Mouse (Mus musculus): ENCODE results near the gene Swi5.

- TF ChIP-seq USF1 (IDR thresholded peaks at IDR 0.05; ENCODE audit: low read depth, low read length) (no peak), POLR2A (IDR thresholded peaks at IDR 0.05; ENCODE audit: control insufficient read depth in 1 of 2, insufficient read depth in 1 of 2, low read depth in 1 of 2, low read length in 2 of 2, poor library complexity in 1 of 2) (no peak), EP300 (IDR thresholded peaks at IDR 0.05; ENCODE audit: low read depth in 1 of 2, low read length in 2 of 2) (no peak), CTCF (IDR thresholded peaks at IDR 0.05 in 2 of 3, conservative IDR thresholded peaks at IDR 0.05 in 1 of 3; ENCODE audit: control insufficient read depth in 1 of 3, insufficient read depth in 1 of 3, low read depth in 2 of 3, low read length in 3 of 3, poor library complexity in 1 of 3, severe bottlenecking in 1 of 3) (no peak), ETS1 (IDR thresholded peaks at IDR 0.05; ENCODE audit: low read depth, low read length) (no peak), MAX (IDR thresholded peaks at IDR 0.05; ENCODE audit: low read length) (no peak), NELFE (IDR thresholded peaks at IDR 0.05; ENCODE audit: low read depth, low read length) (no peak), UBTF (IDR thresholded peaks at IDR 0.05; ENCODE audit: borderline replicate concordance, insufficient read depth, low read depth, low read length) (no peak), E2F4 (IDR thresholded peaks at IDR 0.05; ENCODE audit: borderline replicate concordance, low read depth, low read length) (no peak), MXI1 (IDR thresholded peaks at IDR 0.05; ENCODE audit: low read depth, low read length) (no peak), SIN3A (IDR thresholded peaks at IDR 0.05; ENCODE audit: low read length) (no peak), CHD2 (IDR thresholded peaks at IDR 0.05; ENCODE audit: low read length) (no peak)
Measured at GRCm38 (mm10) chr2:32252658-32253057, 35.2 kb downstream of the Swi5 start.
